Mouse (Mus musculus) G1E (cell line): Measurements from ENCODE around the gene Bola3. TPM values are rescaled to one million over a fixed set of nuclear protein-coding genes. Genes with fewer than 3 reads are reported as not detected.

Experiments
- ATAC-seq: 2 replicates; pipeline ENCODE4 v1.8.0; 2016; ENCODE audit warnings: mild to moderate bottlenecking; ENCODE audit not compliant: insufficient number of reproducible peaks, poor library complexity, low FRiP score, severe bottlenecking; ENCODE audit errors: extremely low read depth
- DNase-seq: peaks from one replicate; pipeline ENCODE4 v3.0.0; 2012; ENCODE audit warnings: low spot score
- H3K27me3 ChIP-seq: 2 replicates; pipeline ENCODE4 v1.6.1; 2012; ENCODE audit warnings: mild to moderate bottlenecking, low read length, inconsistent platforms; ENCODE audit not compliant: insufficient read depth
- H3K36me3 ChIP-seq: replicated peaks from 2 replicates; pipeline ENCODE3; 2012; ENCODE audit warnings: mild to moderate bottlenecking, inconsistent platforms
- H3K4me1 ChIP-seq: 2 replicates; pipeline ENCODE4 v1.6.1; 2012; ENCODE audit warnings: low read depth, low read length, inconsistent platforms, mixed read lengths; ENCODE audit not compliant: insufficient read depth
- H3K4me3 ChIP-seq: 2 replicates; pipeline ENCODE4 v1.5.1; 2012; ENCODE audit warnings: low read depth, mild to moderate bottlenecking, inconsistent platforms, low read length, moderate library complexity, mixed read lengths
- H3K9me3 ChIP-seq: replicated peaks from 2 replicates; pipeline ENCODE4 v1.6.1; 2012; ENCODE audit warnings: inconsistent platforms
- CTCF ChIP-seq: IDR thresholded peaks from 2 replicates; pipeline ENCODE4 v1.5.1; 2012; ENCODE audit warnings: low read depth, low read length, inconsistent platforms, mixed read lengths
- GATA1 ChIP-seq: IDR thresholded peaks from 2 replicates; pipeline ENCODE4 v1.6.1; 2012; ENCODE audit warnings: borderline replicate concordance, low read length, inconsistent platforms, mixed read lengths
- GATA2 ChIP-seq: IDR thresholded peaks from 2 replicates; pipeline ENCODE4 v1.6.1; 2012; ENCODE audit warnings: low read depth, low read length, inconsistent platforms, borderline replicate concordance
- POLR2AphosphoS5 ChIP-seq: IDR thresholded peaks from 2 replicates; pipeline ENCODE4 v1.6.1; 2012; ENCODE audit warnings: low read depth, low read length, inconsistent platforms; ENCODE audit not compliant: insufficient replicate concordance
- TAL1 ChIP-seq: conservative IDR thresholded peaks from 2 replicates; pipeline ENCODE4 v1.6.1; 2012; ENCODE audit warnings: low read depth, low read length, inconsistent platforms, mixed read lengths
- polyA plus RNA-seq: library from polyadenylated mRNA; stranded (reverse); fragments of >175 nt; gene quantifications from 2 replicates; pipeline ENCODE4 v1.2.3, GENCODE M21; 2012
- total RNA-seq, 2 experiments: library from RNA; stranded (forward) in 1 of 2; stranded (reverse) in 1 of 2; fragments of 200-1000 nt in 1 of 2; fragments of >200 nt in 1 of 2; fragmentation: Nextera tagmentation in 1 of 2; gene quantifications; 2 replicates each; pipeline ENCODE4 v1.2.3; 2014 to 2017

The Bola3 gene
- total RNA-seq (2014; fragmentation: Nextera tagmentation) (191 and 283 TPM in 2 replicates), total RNA-seq (2017) (109 and 131 TPM in 2 replicates), polyA plus RNA-seq (60.2 and 60.6 TPM in 2 replicates)

- peaks cover 61% of the 10 kb centered on the region for H3K4me1 ChIP-seq
- peak within 1 kb of the TSS; percentile 82 for H3K4me3 ChIP-seq
- H3K27me3 ChIP-seq = no peaks in the 10 kb centered on the region
- TF ChIP-seq POLR2AphosphoS5 = no peak
- no peak for TF ChIP-seq GATA1
- TF ChIP-seq CTCF = no peak
- TF ChIP-seq TAL1 = no peak
- TF ChIP-seq GATA2 = no peak
- H3K9me3 ChIP-seq = no peaks in the 10 kb centered on the region
- ATAC-seq (no peak), DNase-seq (no peak)
- H3K36me3 ChIP-seq = peaks cover 59% of the 10 kb centered on the region
Measured at GRCm38 (mm10) chr6:83348873-83349272, at the start of gene Bola3. Gene Bola3 (plus strand): TSS chr6:83349147.

GRCm38 (mm10) chr6:83300447-83301229, 48.3 kb upstream of the Bola3 start:
- no peak for DNase-seq
- no peak for ATAC-seq
- Histone ChIP-seq H3K9me3 (no peaks in the 10 kb centered on the region), H3K36me3 (peaks cover 35% of the 10 kb centered on the region), H3K27me3 (peaks cover 34% of the 10 kb centered on the region), H3K4me3 (no peak overlapping the region), H3K4me1 (peaks cover 3% of the 10 kb centered on the region; the same call in 1 of the 2 replicates)
- TF ChIP-seq CTCF (no peak), GATA2 (no peak), GATA1 (no peak), TAL1 (no peak), POLR2AphosphoS5 (no peak)

GRCm38 (mm10) chr6:83301294-83301693, 47.7 kb upstream of the Bola3 start:
- TF ChIP-seq CTCF (no peak), POLR2AphosphoS5 (no peak), GATA1 (no peak), TAL1 (no peak), GATA2 (no peak)
- no peak for ATAC-seq
- H3K27me3 ChIP-seq = peaks cover 30% of the 10 kb centered on the region
- no peak for DNase-seq
- H3K36me3 ChIP-seq = peaks cover 41% of the 10 kb centered on the region
- peaks cover 3% of the 10 kb centered on the region; the same call in 1 of the 2 replicates for H3K4me1 ChIP-seq
- no peaks in the 10 kb centered on the region for H3K9me3 ChIP-seq
- H3K4me3 ChIP-seq = no peak overlapping the region

- no peaks in the 10 kb centered on the region for H3K9me3 ChIP-seq
- ATAC-seq (no peak), DNase-seq (no peak)
- H3K4me1 ChIP-seq = peaks cover 3% of the 10 kb centered on the region; the same call in 1 of the 2 replicates
- peaks cover 51% of the 10 kb centered on the region for H3K36me3 ChIP-seq
- no peak for TF ChIP-seq GATA1
- no peak for TF ChIP-seq GATA2
- TF ChIP-seq CTCF = no peak
- no peak for TF ChIP-seq POLR2AphosphoS5
- no peak for TF ChIP-seq TAL1
- peaks cover 21% of the 10 kb centered on the region for H3K27me3 ChIP-seq
- no peak overlapping the region for H3K4me3 ChIP-seq
Measured at GRCm38 (mm10) chr6:83302264-83302663, 46.7 kb upstream of the Bola3 start.

GRCm38 (mm10) chr6:83309017-83309416, 39.9 kb upstream of the Bola3 start:
- H3K36me3 ChIP-seq = peaks cover 97% of the 10 kb centered on the region
- H3K27me3 ChIP-seq = no peaks in the 10 kb centered on the region
- H3K9me3 ChIP-seq = no peaks in the 10 kb centered on the region
- DNase-seq (no peak), ATAC-seq (no peak)
- peaks cover 27% of the 10 kb centered on the region for H3K4me1 ChIP-seq
- TF ChIP-seq GATA2 = no peak
- TF ChIP-seq TAL1 = no peak
- TF ChIP-seq GATA1 = no peak
- no peak for TF ChIP-seq POLR2AphosphoS5
- no peak overlapping the region for H3K4me3 ChIP-seq

- peaks cover 49% of the 10 kb centered on the region for H3K4me1 ChIP-seq
- H3K27me3 ChIP-seq = no peaks in the 10 kb centered on the region
- H3K9me3 ChIP-seq = no peaks in the 10 kb centered on the region
- TF ChIP-seq TAL1 = no peak
- no peak for TF ChIP-seq CTCF
- no peak for TF ChIP-seq GATA1
- no peak for TF ChIP-seq POLR2AphosphoS5
- TF ChIP-seq GATA2 = no peak
- peak overlapping the region; percentile 8; the same call in 1 of the 2 replicates for H3K4me3 ChIP-seq
- DNase-seq (no peak), ATAC-seq (no peak)
- peaks cover 89% of the 10 kb centered on the region for H3K36me3 ChIP-seq
Measured at GRCm38 (mm10) chr6:83311206-83311605, 37.7 kb upstream of the Bola3 start.
